Mouse (Mus musculus) naive thymus-derived CD4-positive, alpha-beta T cell, adult 2 months (primary cell): Measurements from ENCODE around the gene Atl1.

ENCODE experiments used
- DNase-seq: peaks from one replicate; pipeline ENCODE4 v3.0.0-alpha.2; 2011; ENCODE audit warnings: low read depth

Atl1 gene

GRCm38 (mm10) chr12:70015936-70016335 lies 123.5 kb downstream of the Atl1 start:
- no peak for DNase-seq
